Mouse (Mus musculus) gastrocnemius, adult 2 months (tissue): ENCODE results near the gene Stx6. TPM values are rescaled to one million over a fixed set of nuclear protein-coding genes. Genes with fewer than 3 reads are reported as not detected.

Experiments used
- DNase-seq: peaks from one replicate; pipeline ENCODE4 v3.0.0; 2022
- H3K27ac ChIP-seq: fragments of 200-600 bp; 2 replicates; pipeline ENCODE4 v1.8.1; 2022; ENCODE audit warnings: mild to moderate bottlenecking
- H3K4me3 ChIP-seq: fragments of 200-600 bp; 2 replicates; pipeline ENCODE4 v1.8.1; 2022; ENCODE audit warnings: mild to moderate bottlenecking, moderate library complexity
- CTCF ChIP-seq: fragments of 200-600 bp; IDR thresholded peaks from 2 replicates; pipeline ENCODE4 v1.8.1; 2022; ENCODE audit warnings: antibody characterized with exemption, mild to moderate bottlenecking, moderate library complexity
- intact Hi-C: fragments of 180-260 bp; cut with DNase I; formaldehyde crosslinking; loops from one replicate; pipeline ENCODE4 v1.15.1; 2025
- total RNA-seq, 2 experiments: library from RNA; stranded (reverse); gene quantifications; 2 replicates each; pipeline ENCODE4 v1.2.3; 2021

Stx6 gene
- total RNA-seq, 2 experiments from 2014 or later = 10.5 to 12.8 TPM

GRCm38 (mm10) chr1:155203101-155203500, 44.6 kb downstream of the Stx6 start:
- H3K4me3 ChIP-seq = no peak overlapping the region
- intact Hi-C loops = no loop called here
- no peak for TF ChIP-seq CTCF
- DNase-seq = no peak
- no peak overlapping the region for H3K27ac ChIP-seq

- no peak for DNase-seq
- TF ChIP-seq CTCF = no peak
- intact Hi-C loops = no loop called here
- Histone ChIP-seq H3K4me3 (no peak overlapping the region), H3K27ac (no peak overlapping the region)
Observed at GRCm38 (mm10) chr1:155203954-155204353, 45.4 kb downstream of the Stx6 start.

- intact Hi-C loops = no loop called here
- no peak for TF ChIP-seq CTCF
- no peak overlapping the region for H3K4me3 ChIP-seq
- DNase-seq = no peak
- no peak overlapping the region for H3K27ac ChIP-seq
Observed at GRCm38 (mm10) chr1:155204560-155205162, 46.1 kb downstream of the Stx6 start.

GRCm38 (mm10) chr1:155205311-155205710, 46.8 kb downstream of the Stx6 start:
- TF ChIP-seq CTCF = no peak
- Histone ChIP-seq H3K4me3 (no peak overlapping the region), H3K27ac (no peak overlapping the region)
- intact Hi-C loops = no loop called here
- DNase-seq = no peak

GRCm38 (mm10) chr1:155205822-155206660, 47.5 kb downstream of the Stx6 start:
- TF ChIP-seq CTCF = no peak
- no peak overlapping the region for H3K27ac ChIP-seq
- no peak for DNase-seq
- intact Hi-C loops = no loop called here
- H3K4me3 ChIP-seq = no peak overlapping the region

GRCm38 (mm10) chr1:155207859-155208258, 49.3 kb downstream of the Stx6 start:
- Histone ChIP-seq H3K4me3 (no peak overlapping the region), H3K27ac (no peak overlapping the region)
- intact Hi-C loops = no loop called here
- DNase-seq = no peak
- no peak for TF ChIP-seq CTCF

- no peak for TF ChIP-seq CTCF
- peak overlapping the region; percentile 64 for H3K27ac ChIP-seq
- DNase-seq = peak; percentile 92
- intact Hi-C loops = no loop called here
- H3K4me3 ChIP-seq = no peak overlapping the region
Observed at GRCm38 (mm10) chr1:155210011-155210763, 51.7 kb downstream of the Stx6 start.

- no peak overlapping the region for H3K27ac ChIP-seq
- H3K4me3 ChIP-seq = no peak overlapping the region
- intact Hi-C loops = no loop called here
- no peak for TF ChIP-seq CTCF
- DNase-seq = no peak
Observed at GRCm38 (mm10) chr1:155211017-155211416, 52.5 kb downstream of the Stx6 start.

GRCm38 (mm10) chr1:155212081-155212480, 53.6 kb downstream of the Stx6 start:
- no peak overlapping the region for H3K4me3 ChIP-seq
- intact Hi-C loops = no loop called here
- no peak for DNase-seq
- peak overlapping the region; percentile 13; the same call in 1 of the 2 replicates for H3K27ac ChIP-seq
- TF ChIP-seq CTCF = no peak

GRCm38 (mm10) chr1:155212493-155212892, 54.0 kb downstream of the Stx6 start:
- intact Hi-C loops = no loop called here
- H3K27ac ChIP-seq = peak overlapping the region; percentile 13; the same call in 1 of the 2 replicates
- no peak for DNase-seq
- TF ChIP-seq CTCF = no peak
- H3K4me3 ChIP-seq = no peak overlapping the region

GRCm38 (mm10) chr1:155212936-155213774, 54.6 kb downstream of the Stx6 start:
- intact Hi-C loops = no loop called here
- TF ChIP-seq CTCF = no peak
- DNase-seq = peak; percentile 68
- H3K4me3 ChIP-seq = peak overlapping the region; percentile 24
- no peak overlapping the region; the same call in 1 of the 2 replicates for H3K27ac ChIP-seq

- no peak for DNase-seq
- TF ChIP-seq CTCF = no peak
- intact Hi-C loops = no loop called here
Observed at GRCm38 (mm10) chr1:155213912-155214311, 55.4 kb downstream of the Stx6 start.

More at GRCm38 (mm10) chr1:155213912-155214311, 55.4 kb downstream of the Stx6 start:
- H3K4me3 ChIP-seq = no peak overlapping the region
- no peak overlapping the region for H3K27ac ChIP-seq
